Mouse (Mus musculus): ENCODE measurements around the gene Eef1akmt2.

- no peak for TF ChIP-seq POLR2A (IDR thresholded peaks at IDR 0.05; ENCODE audit: low read depth, low read length)
- no peak for TF ChIP-seq CTCF (IDR thresholded peaks at IDR 0.05; ENCODE audit: borderline replicate concordance, insufficient read depth, low read length)
These were observed 888 bp upstream of the Eef1akmt2 start for GRCm38 (mm10) chr7:132853361-132853760.
